Mouse (Mus musculus) adrenal gland (tissue): Measurements from ENCODE around the gene Adamtsl4.

Experiments used
- intact Hi-C: fragments of 180-260 bp; cut with DNase I; formaldehyde crosslinking; loops from one replicate; pipeline ENCODE4 v1.15.1; 2025
- long read RNA-seq, 2 experiments: library from polyadenylated mRNA; unstranded; transcript quantifications; one replicate each; pipeline ENCODE4 v2.0.0; 2020; ENCODE audit warnings: borderline replicate concordance in 1 of 2; ENCODE audit not compliant: insufficient replicate concordance in 1 of 2

The Adamtsl4 gene
- long read RNA-seq, experiment 1, partial matches to known transcripts = 0 of 2 reads
- long read RNA-seq, experiment 1, other reads (novel, unspliced or antisense) = 1 of 2 reads
- long read RNA-seq, experiment 2, partial matches to known transcripts = 0 of 2 reads
- long read RNA-seq, experiment 2, other reads (novel, unspliced or antisense) = 2 of 2 reads

DNA sequence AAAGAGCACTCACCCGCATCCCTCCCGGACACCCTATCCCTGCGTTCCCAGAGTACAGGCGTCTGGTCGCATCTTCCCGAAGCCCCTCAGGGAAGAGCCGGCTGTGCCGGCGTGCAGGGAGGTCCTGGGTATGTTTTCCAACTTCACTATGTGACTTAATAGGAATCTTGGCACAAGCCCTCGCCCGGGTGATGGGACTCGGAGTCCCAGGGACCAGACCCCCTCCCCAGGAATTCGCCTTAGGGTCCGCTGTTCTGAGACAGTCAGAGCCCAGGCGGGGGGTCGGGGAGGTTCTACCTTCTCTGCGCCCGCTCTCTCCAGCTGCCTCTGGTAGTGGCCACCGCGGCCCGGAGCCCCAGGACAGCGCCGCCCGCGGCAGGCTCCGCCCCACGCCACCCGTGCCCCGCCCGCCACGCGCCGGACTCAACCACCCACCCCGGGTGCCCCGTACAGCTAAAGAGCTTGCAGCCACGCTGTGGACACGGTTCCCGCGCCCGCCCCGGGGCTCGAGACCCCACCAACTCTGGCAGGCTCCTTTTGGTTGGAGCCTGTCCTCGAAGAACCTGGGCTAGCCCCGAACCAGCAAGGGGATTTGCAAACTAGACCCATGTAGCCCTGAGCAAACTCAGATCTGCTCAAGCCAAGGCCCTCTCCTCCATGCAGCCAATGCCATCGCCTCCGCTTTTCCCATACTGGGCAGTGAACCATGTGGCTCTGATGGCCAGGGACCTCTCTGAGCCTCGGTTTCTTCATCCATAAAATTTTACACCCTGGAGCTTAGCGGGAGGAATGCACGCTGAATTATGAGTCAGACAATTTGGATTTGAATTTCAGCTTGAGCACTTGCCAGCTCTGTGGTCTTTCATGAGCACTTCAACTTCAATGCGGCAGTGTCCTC is at the start of gene Adamtsl4:
TSS of gene Adamtsl4 (minus strand) at position 394 of the 898 bp plus-strand sequence.
- intact Hi-C loops = loop anchor here (5.0 kb wide), 1 partner anchor 50 kb away; the partner anchor contains the start of gene Ecm1

DNA sequence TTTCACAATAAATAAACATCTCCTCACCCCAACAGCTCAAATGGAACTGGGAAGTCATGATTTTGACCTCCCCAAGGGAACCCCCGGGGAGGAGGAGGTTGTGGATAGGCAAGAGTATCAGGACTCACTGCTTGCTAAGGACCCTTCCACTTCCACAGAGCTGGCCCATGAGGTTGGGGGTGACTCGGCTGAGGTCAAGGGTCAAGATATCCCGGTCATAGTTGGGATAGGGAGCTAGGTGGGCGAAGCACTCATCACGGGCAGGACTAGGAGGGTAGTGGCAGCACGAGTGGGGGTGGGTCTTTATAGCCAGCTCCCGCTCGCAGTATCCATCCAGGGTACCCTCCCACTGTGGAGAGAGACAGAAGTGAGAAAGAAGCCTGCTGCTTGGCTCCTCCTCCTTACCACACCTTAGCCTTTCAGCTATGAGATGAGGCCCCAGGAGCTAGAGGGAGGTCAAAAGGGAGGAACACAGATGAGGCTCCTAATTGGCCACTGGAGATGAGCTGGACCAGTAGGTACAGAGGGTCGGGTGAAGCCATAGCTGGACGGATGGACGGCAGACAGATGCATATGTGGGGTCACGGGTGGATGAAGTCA is 47.5 kb upstream of the Adamtsl4 start:
- intact Hi-C loops = loop anchor here (5.0 kb wide), 1 partner anchor 48 kb away; the partner anchor contains the start of gene Adamtsl4

DNA sequence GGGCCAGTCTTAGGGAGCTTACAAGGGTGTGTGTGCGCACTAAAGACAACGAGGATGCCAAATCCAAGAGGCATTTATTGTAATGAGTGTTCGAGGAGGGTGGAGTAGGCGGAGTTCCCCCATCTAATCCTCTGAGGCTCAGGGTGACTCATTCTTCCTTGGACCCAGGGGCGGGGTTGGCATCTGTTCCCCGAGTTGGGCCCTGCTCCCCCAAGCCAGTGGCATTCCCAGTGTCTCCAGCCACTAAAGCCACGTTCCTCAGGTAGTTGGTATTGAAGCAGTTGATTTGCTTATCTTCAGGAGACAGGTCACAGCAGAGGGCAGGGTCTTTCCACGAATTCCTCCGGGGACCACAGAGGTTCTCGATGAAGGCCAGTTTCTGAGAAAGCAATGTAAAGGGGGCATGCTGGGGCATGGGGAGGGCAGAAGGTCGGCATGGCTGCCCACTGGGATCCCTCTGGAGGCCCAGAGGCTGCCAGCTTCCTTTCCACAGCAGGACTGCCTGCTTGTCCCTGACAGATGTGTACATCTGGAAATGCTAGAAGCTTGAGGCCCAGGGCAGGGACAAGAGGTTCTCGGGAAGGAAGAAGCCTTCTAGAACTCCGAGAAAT is 46.5 kb upstream of the Adamtsl4 start:
- intact Hi-C loops = no loop called here

DNA sequence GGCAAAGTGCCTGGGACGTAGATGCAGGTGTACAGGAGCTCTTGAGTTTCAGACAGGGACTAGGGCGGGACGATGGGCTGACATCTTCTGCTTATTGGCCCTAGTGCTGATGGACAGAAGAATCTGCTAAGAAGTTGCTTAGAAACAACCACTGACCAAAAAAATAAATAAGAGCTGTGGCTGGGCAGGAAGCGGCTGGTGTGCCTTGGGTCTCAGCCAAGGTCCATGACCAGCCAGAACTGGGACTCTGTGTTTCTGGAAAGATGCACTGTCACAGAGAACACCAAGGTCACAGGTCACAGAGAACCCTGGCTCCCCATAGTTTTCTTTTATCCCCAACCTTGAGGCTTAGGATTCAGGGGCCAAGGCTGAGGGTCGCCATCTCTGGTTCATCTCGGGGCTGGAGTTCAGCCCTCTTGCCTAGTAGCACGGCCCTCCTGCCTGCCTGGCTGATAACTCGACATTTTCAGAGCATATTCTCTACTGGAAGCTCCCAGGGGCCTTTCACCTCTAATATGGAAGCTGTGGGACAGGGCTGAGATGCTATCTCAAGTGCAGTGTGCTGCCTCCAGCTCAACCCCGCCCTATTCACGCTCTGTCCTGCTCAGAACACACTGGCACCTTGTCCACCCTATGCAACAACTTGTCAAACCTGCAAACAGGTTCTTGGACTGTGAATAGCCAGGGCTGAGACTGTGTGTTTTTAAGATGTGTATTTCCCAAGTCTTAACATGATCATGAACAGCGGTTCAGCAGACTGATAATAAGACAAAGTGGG is 45.2 kb upstream of the Adamtsl4 start:
- intact Hi-C loops = no loop called here

DNA sequence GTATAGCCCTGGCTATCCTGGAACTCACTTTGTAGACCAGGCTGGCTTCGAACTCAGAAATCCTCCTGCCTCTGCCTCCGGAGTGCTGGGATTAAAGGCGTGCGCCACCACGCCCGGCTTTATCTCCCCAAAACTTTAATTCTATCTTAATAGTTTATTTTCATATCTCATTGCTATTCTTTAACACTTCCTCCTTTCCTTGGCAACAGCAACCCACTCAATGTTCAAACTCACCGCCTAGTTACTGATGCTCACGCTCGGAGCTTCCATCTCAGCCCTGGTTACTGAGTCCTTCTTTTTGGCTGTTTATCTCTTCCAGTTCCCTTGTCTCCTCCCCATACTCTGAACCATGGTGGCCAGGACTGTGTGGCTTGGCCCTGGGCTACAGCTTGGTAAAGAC is 44.6 kb upstream of the Adamtsl4 start:
- intact Hi-C loops = no loop called here

DNA sequence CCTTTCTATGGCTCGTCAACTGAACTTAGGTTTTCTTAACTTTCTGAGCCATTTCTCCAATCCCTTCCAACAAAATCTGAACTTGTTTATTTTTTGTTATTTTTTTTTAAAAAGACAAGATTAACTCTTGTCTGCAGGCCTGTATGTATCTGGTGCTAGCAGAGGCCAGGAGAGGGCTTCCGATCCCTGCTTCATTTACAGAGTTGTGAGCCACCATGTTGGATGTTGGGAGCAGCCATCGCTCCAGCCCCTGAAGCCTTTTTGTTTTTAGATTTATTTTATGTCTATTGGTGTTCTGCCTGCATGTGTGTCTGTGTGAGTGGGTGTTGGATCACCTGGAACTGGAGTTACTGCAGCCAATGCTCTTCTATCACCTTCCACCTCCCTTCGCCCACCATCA is 44.1 kb upstream of the Adamtsl4 start:
- intact Hi-C loops = no loop called here

DNA sequence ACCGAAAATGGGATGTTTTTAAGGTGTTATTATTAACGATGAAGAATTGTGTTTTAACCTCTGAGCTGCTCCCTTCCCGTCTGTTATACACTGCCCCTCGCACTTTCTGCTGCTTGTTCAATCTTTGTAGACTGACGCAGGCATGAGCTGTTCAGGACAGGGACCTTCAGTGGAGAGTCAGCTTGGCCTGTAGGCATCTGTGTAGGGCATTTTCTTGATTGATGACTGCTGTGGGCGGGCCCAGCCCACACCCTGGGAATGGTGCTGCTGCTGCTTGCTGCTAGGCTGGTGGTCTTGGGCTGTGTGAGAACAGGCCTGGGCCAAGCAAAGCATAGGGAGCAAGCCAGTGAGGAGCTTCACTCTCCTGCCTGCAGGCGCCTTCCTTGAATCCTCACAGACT is 42.7 kb upstream of the Adamtsl4 start:
- intact Hi-C loops = no loop called here

DNA sequence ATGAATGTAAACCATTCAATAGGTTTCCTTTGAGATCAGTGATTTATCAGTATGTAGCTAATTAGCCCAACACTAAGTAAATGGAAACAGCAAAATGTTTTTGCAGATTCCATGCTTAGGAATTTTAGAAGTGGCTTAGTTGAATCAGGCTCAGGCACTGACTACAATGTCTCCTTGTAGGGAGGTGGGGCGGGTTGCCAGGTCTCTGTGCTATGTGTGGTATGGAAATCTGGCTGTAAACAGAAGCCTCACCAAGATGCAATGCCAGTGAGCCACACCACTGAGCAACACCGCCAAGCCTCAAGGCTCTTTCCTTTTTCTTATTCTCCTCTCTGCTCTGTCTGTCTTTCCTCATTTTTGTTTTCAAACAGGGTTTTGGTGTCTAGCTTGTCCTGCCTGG is 41.2 kb upstream of the Adamtsl4 start:
- intact Hi-C loops = no loop called here

DNA sequence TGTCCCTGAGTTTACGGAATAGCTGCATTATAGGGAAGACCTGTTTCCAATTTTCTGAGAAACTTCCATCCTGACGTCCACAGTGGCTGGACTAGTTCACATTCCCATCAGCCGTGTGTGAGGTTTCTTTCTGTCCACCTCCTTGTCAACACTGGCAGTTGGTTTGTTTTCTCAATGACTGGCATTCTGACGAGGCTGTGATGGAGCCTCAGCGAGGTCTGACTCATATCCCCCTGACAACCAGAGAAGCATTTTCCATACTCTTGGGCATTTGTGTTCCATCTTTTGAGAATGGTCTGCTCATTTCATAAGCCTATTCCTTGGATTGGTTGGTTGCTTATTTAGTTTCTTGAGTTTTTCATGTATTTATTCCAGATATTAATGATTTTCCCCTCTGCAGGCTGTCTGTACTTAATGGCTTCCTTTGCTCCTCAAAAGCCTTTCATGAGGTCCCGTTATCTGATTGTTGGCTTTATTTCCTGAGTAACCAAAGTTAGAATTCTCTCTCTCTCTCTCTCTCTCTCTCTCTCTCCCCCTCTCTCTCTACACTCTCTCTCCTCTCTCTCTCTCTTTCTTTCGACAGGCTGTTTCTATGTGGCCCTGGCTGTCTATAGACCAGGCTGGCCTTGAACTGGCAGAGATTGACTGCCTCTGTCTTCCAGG is 39.1 kb upstream of the Adamtsl4 start:
- intact Hi-C loops = no loop called here

DNA sequence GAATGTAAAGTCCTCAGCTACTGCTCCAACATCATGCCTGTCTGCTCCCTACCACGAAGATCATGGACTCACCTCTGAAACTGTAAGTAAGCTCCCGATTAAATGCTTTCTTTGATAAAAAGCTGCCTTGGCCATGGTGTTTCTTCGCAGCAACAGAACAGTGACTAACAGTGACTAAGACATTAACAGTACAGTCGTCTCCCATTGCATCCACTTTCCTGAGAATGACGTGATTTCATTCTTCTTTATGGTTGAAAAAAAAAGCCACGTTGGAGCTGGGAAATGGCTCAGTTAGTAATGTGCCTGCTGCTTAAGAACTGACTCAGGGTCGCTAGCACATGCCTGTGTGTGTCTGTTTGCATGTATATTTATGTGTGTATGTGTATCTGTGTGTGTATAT is 38.1 kb upstream of the Adamtsl4 start:
- intact Hi-C loops = no loop called here

DNA sequence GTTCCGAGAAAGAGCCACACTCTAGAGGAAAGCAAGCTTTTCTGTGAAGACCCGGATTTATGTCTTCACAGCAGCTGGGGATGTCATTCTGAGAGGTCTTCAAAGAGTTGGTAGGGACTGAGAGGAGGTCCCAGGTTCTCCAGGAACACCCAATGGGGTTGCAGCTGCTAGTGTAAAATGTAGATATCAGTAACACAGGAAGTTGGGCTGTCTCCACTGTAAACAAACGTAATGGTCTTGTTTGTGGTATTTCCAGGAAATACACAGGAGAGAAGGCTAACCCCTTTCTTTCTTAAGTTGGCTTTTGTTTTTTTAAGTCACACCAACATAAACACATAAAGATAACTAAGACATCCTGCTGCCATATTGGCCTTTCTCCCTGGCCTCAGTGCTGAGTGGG is 34.7 kb upstream of the Adamtsl4 start:
- intact Hi-C loops = no loop called here

DNA sequence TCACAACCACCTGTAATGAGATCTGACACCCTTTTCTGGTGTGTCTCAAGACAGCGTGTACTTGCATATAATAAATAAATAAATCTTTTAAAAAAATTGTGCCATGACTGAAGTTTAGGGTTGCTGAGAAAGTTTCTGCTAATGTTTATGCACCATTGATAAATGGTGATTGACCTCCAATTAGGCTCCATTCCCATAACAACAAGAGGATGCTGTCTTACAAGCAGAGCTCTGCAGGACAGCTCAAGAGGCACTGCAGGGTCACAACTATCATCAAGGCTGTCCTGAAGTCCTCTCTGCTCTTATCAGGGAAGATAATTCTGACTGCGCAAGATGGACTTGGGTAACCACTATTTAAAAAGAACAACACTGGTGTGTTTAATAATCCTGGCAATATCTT is 30.4 kb upstream of the Adamtsl4 start:
- intact Hi-C loops = no loop called here

DNA sequence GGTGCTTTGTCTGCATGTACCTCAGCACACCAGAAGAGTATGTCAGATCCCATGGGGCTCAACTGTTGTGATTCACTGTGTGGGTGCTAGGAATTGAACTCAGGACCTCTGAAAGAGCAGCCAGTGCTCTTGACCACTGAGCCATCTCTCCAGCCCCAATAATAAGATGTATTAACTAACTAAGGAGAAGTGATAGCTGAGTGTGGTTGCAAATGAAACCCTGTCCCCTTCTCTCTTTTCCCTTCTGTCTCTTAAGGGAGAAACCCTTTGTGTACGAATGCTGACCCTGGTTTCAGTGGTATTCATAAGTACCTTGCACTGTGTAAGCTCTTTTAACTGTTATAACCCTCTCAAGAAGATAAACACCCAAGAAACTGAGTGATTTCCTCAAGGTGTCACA is 28.4 kb upstream of the Adamtsl4 start:
- intact Hi-C loops = no loop called here

DNA sequence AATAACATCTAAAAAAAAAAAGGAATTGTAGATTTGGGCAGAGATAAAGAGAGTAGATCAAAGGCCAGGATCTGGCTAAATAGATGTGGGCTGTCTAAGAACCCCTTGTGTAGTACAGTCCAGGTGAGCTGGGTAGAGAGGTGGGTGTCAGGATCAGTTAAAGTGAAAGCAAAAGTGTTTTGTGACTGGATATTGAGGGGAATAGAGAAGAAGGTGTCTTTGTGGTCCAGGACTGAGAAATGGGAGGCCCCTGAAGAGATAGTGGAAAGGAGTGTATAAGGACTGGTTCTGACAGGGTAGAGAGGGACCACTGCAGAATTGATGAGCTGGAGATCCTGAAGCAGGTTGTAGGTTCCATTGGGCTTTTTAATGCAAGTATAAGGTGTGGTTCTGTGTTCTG is 22.2 kb upstream of the Adamtsl4 start:
- intact Hi-C loops = no loop called here

DNA sequence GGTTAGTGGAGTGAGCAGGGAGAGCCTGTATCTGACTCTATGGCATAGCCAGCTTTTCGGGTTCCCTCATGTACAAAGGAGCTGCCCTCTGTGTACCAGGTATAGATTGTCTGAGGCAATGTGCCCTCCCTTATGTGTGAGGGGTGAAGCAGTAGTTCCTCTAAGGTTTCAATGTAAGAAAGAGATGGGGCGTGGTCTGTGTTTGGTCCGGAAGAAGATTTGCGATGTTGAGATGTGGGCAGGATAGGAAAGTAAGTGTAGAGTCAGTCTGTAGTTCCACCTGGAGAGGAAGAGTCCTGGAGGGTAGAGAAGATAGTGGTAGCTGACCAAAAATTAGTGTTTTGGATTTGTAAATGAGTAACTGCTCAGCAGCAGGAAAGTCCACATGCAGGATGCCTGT is 21.3 kb upstream of the Adamtsl4 start:
- intact Hi-C loops = no loop called here

DNA sequence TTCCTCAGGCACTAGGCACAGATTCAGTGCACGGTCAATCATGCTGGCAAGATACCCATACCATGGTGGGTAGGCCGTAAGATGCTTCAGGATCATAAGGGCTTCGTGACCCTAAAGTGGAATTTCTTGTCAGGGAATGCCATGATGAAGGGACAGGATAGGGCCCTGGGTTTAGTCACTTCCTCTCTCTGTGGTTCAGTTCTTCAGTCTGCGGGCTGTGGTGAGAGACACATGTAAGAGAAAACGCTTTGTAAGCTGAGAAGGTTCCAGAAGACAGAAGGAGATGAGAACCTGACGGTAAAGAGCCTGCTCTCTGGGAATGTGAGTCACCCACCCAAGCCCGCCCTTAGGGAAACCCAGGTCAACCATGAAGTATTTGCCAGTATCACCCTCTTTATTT is 19.8 kb upstream of the Adamtsl4 start:
- intact Hi-C loops = no loop called here

DNA sequence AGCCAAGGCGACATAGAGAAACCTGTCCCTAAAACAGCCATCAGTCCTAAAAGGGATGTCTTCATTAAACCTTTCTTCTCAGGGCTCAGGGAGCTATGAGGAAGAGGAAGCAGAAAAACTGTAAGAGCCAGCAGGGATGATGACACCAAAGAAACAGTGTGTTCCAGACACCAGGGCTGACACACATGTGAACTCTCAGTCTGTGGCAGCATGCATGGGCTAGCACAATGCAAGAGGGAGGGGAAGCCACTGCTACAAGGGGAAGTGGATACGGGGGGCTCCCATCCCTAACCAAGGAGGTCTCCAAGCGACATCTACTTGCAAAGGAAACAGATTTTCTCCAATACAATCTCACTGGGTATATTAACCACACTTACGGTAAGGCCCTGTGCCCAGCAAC is 18.6 kb upstream of the Adamtsl4 start:
- intact Hi-C loops = no loop called here

DNA sequence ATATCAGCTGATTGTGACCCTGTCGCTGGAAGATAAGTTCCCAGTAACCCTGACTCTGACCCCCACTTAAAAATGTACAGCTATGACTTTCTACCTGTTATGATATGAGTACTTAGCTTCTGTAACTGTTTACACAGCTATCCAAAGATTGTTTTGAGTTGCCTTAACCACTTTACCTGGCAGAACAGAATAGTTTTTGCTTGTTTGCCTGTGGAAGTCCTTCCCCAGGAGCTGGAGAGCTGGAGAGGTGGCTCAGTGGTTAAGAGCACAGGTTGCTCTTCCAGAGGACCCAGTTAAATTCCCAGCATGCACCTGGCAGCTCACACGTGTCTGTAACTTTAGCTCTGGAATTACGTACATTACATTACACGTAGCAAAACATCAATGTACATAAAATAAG is 16.9 kb upstream of the Adamtsl4 start:
- intact Hi-C loops = no loop called here

DNA sequence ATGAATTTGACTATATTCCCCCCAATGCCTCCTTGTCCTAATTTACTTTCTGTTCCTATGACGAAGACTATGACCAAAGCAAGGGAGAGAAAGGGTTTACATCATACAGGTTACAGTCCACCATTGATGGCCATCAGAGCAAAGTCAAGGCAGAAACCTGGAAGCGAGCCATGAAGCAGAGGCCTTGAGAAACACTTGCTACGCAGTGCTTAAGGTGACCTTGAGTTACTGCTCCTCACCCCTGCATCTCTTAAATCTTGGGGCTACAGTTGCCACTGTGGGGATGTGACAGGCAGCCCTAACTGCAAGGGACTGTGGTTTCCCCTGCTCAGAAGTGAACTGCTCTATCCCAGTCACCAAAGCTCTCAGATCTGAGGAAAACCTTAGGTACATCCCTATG is 15.6 kb upstream of the Adamtsl4 start:
- intact Hi-C loops = no loop called here

DNA sequence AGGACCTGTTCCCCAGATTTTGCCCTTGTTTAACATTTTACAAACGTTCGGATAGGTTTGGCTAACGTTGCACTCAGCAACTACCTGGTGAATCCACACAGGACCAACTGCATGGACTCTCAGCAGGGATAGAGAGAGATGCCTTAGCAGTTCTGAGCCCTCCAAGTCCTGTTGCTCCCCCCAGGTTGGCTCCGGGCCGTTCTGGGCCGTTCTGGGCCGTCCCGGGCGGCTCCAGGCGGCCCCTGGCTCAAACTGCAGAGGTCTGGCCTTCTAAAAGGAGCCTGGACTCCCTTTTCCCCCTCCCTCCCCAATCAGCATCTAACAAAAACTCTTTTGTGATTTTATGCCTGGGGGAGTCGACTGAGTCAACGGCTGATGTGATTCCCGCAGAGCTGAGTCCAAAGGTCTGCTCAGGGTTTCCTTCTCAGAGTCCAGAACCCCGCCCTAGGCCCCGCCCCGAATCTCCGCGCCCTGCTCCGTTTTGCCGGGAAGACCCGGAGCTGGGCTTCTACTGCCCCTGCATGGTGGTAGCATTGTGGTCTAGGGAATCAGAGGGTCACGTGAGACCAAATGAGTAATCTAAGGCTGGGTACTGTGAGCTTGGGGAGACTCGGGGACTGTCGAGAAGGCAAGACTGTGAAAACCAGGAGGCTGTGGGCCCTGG is 14.3 kb upstream of the Adamtsl4 start:
- intact Hi-C loops = no loop called here
